Mouse (Mus musculus): Measurements from ENCODE around the gene Kctd3. TPM values are rescaled to one million over a fixed set of nuclear protein-coding genes. Genes with fewer than 3 reads are reported as not detected.
"Not testable (repeated sequence)": the region's sequence is repeated elsewhere in the genome, so short reads cannot be mapped to it uniquely, and the experiment has no call there.

Kctd3 gene
- polyA plus RNA-seq, 1 experiment from 2014 or later: 34.0 TPM

DNA sequence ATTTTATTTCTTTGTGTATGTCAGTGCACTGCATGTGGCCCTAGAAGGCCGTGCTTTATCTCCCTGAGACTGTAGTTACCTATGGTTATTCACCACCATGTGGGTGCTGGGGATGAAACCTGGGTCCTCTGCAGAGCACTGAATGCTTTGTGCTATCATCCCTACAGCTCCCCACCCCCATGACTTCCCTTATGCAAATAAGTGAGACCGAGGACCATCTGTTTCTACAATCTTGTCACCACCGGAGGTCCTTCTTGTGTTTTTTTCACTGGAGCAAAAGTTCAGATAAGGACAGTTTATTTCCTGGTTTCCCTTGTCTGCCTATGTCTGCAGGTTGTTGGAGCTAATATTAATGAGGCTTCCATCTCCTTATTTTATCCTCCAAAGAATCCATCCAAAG is 39.2 kb upstream of the Kctd3 start:
- 80% methylated on average over 3 of the region's 3 CpGs for WGBS
- ATAC-seq (no peak), DNase-seq (ENCODE audit: low spot score) (no peak)
- Histone ChIP-seq H3K9me3 (replicated peaks; ENCODE audit: control insufficient read depth, low read length) (no peaks in the 10 kb centered on the region), H3K36me3 (ENCODE audit: control insufficient read depth, insufficient read depth, low read length) (no peaks in the 10 kb centered on the region), H3K4me2 (ENCODE audit: low read length) (no peak overlapping the region), H3K9ac (ENCODE audit: low read length) (no peak overlapping the region), H3K4me3 (ENCODE audit: low read depth, low read length) (no peak overlapping the region), H3K27ac (ENCODE audit: low read depth, low read length) (no peak overlapping the region), H3K4me1 (ENCODE audit: control insufficient read depth, insufficient read depth, low read length) (no peaks in the 10 kb centered on the region), H3K27me3 (replicated peaks; ENCODE audit: control insufficient read depth, insufficient read depth, low read length) (no peaks in the 10 kb centered on the region)

DNA sequence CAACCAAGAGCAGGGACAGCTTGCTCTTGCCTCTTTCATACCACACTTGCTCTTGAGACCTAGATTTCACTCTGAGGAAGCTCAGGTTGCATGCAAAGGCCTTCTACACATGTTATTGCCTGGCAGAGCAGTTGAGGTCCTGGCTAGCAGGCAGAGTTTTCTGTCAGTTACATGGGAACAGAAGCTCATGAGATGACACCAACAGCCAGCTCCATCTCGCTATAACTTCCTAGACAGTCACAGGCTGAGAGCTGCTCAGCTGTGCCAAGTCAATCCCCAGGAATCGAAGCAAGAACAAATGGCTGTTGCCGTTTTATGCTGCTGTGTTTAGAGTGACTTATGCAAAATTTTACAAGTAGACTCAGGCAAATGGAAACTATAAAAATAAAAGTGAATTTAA is 38.7 kb upstream of the Kctd3 start:
- DNase-seq (ENCODE audit: low spot score) (no peak), ATAC-seq (no peak)
- H3K4me1 ChIP-seq (ENCODE audit: control insufficient read depth, insufficient read depth, low read length): no peaks in the 10 kb centered on the region
- H3K36me3 ChIP-seq (ENCODE audit: control insufficient read depth, insufficient read depth, low read length): no peaks in the 10 kb centered on the region
- H3K9ac ChIP-seq (ENCODE audit: low read length): no peak overlapping the region
- H3K27me3 ChIP-seq (replicated peaks; ENCODE audit: control insufficient read depth, insufficient read depth, low read length): no peaks in the 10 kb centered on the region
- no peak overlapping the region for H3K4me2 ChIP-seq (ENCODE audit: low read length)
- no peaks in the 10 kb centered on the region for H3K9me3 ChIP-seq (replicated peaks; ENCODE audit: control insufficient read depth, low read length)
- H3K4me3 ChIP-seq (ENCODE audit: low read depth, low read length): no peak overlapping the region
- H3K27ac ChIP-seq (ENCODE audit: low read depth, low read length): no peak overlapping the region
- WGBS: 83% methylated on average over 3 of the region's 3 CpGs

DNA sequence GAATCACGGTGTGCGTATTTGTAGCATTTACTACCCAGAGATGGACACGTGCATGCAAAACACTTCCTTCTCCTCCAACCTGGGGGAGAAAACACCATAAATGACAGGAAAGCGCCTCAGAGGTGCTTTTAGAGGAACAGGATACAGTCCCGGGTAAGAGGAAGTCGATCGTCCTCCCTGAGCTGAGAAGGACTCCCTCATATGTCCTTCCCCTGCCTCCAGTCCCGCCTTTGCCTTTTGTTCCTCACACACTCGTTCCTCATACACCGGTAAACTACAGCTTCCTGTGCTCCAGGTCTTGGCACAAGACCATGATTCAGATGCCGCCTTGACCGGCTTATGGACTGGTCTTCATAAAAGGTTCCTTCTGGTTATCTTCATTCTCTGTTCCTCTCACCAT is 33.6 kb upstream of the Kctd3 start:
- Histone ChIP-seq H3K9ac (ENCODE audit: low read length) (no peak overlapping the region), H3K27ac (ENCODE audit: low read depth, low read length) (no peak overlapping the region), H3K36me3 (ENCODE audit: control insufficient read depth, insufficient read depth, low read length) (no peaks in the 10 kb centered on the region), H3K4me1 (ENCODE audit: control insufficient read depth, insufficient read depth, low read length) (no peaks in the 10 kb centered on the region), H3K9me3 (replicated peaks; ENCODE audit: control insufficient read depth, low read length) (no peaks in the 10 kb centered on the region), H3K27me3 (replicated peaks; ENCODE audit: control insufficient read depth, insufficient read depth, low read length) (no peaks in the 10 kb centered on the region), H3K4me2 (ENCODE audit: low read length) (no peak overlapping the region), H3K4me3 (ENCODE audit: low read depth, low read length) (no peak overlapping the region)
- ATAC-seq (no peak), DNase-seq (ENCODE audit: low spot score) (no peak)
- WGBS: 91% methylated on average over 12 of the region's 12 CpGs

DNA sequence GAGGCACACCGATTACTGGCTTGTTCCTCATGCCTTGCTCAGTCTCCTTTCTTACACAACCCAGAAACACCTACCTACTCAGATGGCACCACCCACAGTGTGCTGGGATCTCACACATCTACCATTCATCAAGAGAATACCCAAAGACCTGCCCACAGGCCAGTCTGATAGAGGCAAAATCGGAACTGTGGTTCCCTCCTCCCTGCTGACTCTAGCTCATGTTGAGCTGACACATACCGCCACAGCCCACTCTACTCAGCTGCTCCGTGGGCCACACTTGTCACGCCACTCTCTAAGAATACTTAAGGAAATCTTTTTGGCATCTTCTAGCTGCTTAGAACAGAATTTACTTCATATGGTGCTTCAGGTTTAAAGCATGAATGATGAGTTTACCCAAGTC is 31.7 kb upstream of the Kctd3 start:
- no peaks in the 10 kb centered on the region for H3K36me3 ChIP-seq (ENCODE audit: control insufficient read depth, insufficient read depth, low read length)
- no peak overlapping the region for H3K4me3 ChIP-seq (ENCODE audit: low read depth, low read length)
- no peak overlapping the region for H3K4me2 ChIP-seq (ENCODE audit: low read length)
- no peaks in the 10 kb centered on the region for H3K9me3 ChIP-seq (replicated peaks; ENCODE audit: control insufficient read depth, low read length)
- no peaks in the 10 kb centered on the region for H3K27me3 ChIP-seq (replicated peaks; ENCODE audit: control insufficient read depth, insufficient read depth, low read length)
- DNase-seq (ENCODE audit: low spot score) (no peak), ATAC-seq (no peak)
- H3K9ac ChIP-seq (ENCODE audit: low read length): no peak overlapping the region
- no peak overlapping the region for H3K27ac ChIP-seq (ENCODE audit: low read depth, low read length)
- 93% methylated on average over 5 of the region's 5 CpGs for WGBS
- 0 out of 2 replicates have a peak, but pooled peaks cover 4% of the 10 kb centered on the region for H3K4me1 ChIP-seq (ENCODE audit: control insufficient read depth, insufficient read depth, low read length)

DNA sequence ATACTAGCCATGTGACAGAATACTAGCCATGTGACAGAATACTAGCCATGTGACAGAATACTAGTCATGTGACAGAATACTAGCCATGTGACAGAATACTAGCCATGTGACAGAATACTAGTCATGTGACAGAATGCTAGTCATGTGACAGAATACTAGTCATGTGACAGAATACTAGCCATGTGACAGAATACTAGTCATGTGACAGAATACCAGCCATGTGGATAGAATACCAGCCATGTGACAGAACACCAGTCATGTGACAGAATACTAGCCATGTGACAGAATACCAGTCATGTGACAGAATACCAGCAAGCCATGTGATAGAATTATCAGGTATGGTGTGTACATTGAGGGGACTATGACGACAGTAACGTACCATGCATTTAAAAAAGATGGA is 25.2 kb upstream of the Kctd3 start:
- ATAC-seq; DNase-seq (ENCODE audit: low spot score); H3K4me1 ChIP-seq (ENCODE audit: control insufficient read depth, insufficient read depth, low read length); H3K9ac ChIP-seq (ENCODE audit: low read length); H3K4me2 ChIP-seq (ENCODE audit: low read length); H3K27ac ChIP-seq (ENCODE audit: low read depth, low read length); H3K4me3 ChIP-seq (ENCODE audit: low read depth, low read length); H3K9me3 ChIP-seq (replicated peaks; ENCODE audit: control insufficient read depth, low read length); H3K27me3 ChIP-seq (replicated peaks; ENCODE audit: control insufficient read depth, insufficient read depth, low read length); H3K36me3 ChIP-seq (ENCODE audit: control insufficient read depth, insufficient read depth, low read length): not testable (repeated sequence)
- 88% methylated on average over 2 of the region's 2 CpGs for WGBS

DNA sequence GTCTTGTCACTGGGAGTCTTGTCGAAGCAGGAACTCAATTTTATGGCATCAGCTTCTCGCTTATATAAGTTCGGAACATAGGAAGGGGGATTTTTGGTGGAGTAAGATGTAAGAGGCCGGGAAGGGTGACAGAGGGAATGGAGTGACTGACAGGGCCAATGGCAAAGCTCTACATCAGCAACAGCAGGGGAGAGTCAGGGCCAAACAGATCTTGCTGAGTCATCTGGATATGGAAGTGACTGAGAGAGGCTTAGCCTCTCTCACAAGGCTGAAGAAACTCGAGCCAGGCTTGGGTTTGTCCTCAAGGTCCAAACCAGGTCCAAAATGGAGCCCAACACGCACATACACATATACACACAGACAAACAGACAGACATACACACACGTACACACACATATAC is 23.3 kb upstream of the Kctd3 start:
- H3K36me3 ChIP-seq (ENCODE audit: control insufficient read depth, insufficient read depth, low read length): no peaks in the 10 kb centered on the region
- WGBS: 77% methylated on average over 7 of the region's 7 CpGs
- H3K27me3 ChIP-seq (replicated peaks; ENCODE audit: control insufficient read depth, insufficient read depth, low read length): no peaks in the 10 kb centered on the region

DNA sequence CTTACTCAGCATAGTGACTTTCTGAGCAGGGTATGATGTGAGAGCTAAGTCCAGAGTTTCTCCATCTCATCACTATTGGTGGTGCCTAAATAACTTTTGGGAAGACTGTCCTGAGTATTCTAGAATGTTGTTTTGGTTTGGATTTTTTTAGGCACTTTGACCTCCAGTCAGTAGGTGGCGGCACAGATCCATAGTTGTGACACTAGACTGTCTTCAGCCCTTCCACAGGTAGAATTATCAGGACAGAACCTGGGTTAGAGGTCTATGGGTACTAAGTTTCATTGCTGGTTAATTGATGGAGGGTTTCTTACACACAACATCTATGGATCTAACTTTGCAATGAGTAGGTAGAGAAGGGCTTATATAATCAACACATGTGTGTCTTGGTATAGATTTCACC is 20.6 kb upstream of the Kctd3 start:
- Histone ChIP-seq H3K36me3 (ENCODE audit: control insufficient read depth, insufficient read depth, low read length) (no peaks in the 10 kb centered on the region), H3K9me3 (replicated peaks; ENCODE audit: control insufficient read depth, low read length) (no peaks in the 10 kb centered on the region), H3K9ac (ENCODE audit: low read length) (no peak overlapping the region), H3K4me1 (ENCODE audit: control insufficient read depth, insufficient read depth, low read length) (no peaks in the 10 kb centered on the region), H3K27ac (ENCODE audit: low read depth, low read length) (no peak overlapping the region), H3K4me2 (ENCODE audit: low read length) (no peak overlapping the region), H3K27me3 (replicated peaks; ENCODE audit: control insufficient read depth, insufficient read depth, low read length) (no peaks in the 10 kb centered on the region), H3K4me3 (ENCODE audit: low read depth, low read length) (no peak overlapping the region)
- WGBS: 76% methylated on average over 1 of the region's 1 CpGs
- DNase-seq (ENCODE audit: low spot score) (peak; percentile 39), ATAC-seq (no peak)

More for the DNA sequence above, 23.3 kb upstream of the Kctd3 start:
- Histone ChIP-seq H3K4me3 (ENCODE audit: low read depth, low read length) (no peak overlapping the region), H3K9ac (ENCODE audit: low read length) (no peak overlapping the region), H3K4me2 (ENCODE audit: low read length) (no peak overlapping the region), H3K27ac (ENCODE audit: low read depth, low read length) (no peak overlapping the region), H3K4me1 (ENCODE audit: control insufficient read depth, insufficient read depth, low read length) (0 out of 2 replicates have a peak, but pooled peaks cover 4% of the 10 kb centered on the region), H3K9me3 (replicated peaks; ENCODE audit: control insufficient read depth, low read length) (no peaks in the 10 kb centered on the region)
- no peak for DNase-seq (ENCODE audit: low spot score)
- no peak for ATAC-seq

DNA sequence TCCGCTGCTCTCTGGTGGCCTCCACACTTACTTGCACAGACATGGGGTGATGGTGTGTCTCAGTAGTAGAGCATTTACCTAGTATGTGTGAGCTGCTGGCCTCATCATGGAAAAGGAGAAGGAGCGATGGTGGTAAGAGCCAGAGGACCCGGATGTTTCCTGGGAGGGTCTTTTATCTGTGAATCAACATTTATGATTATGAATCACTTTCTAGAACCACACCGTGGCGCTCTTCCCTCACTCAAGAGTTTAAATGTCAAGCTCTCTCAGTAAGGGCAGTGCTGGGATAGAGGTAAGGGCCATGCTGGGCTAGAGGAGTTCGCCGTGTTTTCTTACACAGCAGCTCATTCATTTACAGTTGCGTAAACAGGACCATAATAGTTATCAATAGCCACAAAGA is 19.2 kb upstream of the Kctd3 start:
- DNase-seq (ENCODE audit: low spot score): peak; percentile 70
- H3K4me3 ChIP-seq (ENCODE audit: low read depth, low read length): no peak overlapping the region
- no peak for ATAC-seq

DNA sequence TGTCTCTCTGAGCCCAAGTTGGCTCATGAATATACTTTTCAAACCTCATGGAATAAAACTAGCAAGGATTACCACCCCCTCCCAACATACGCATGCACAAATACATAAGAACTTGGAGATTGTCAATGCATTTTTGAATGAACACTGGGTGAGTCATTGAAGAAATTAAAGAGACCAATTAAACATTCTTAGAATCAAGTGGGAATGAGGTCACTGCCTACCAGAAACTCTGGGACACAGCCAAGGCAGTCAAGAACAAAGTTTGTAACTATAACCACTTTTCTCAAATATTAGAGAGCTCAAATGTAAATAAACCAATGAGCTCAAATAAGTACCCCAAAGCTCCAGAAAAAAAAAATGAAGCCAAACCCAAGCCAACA is 16.1 kb upstream of the Kctd3 start:
- Histone ChIP-seq H3K4me3 (ENCODE audit: low read depth, low read length) (no peak overlapping the region), H3K4me2 (ENCODE audit: low read length) (no peak overlapping the region), H3K27ac (ENCODE audit: low read depth, low read length) (no peak overlapping the region), H3K9me3 (replicated peaks; ENCODE audit: control insufficient read depth, low read length) (no peaks in the 10 kb centered on the region), H3K4me1 (ENCODE audit: control insufficient read depth, insufficient read depth, low read length) (no peaks in the 10 kb centered on the region), H3K27me3 (replicated peaks; ENCODE audit: control insufficient read depth, insufficient read depth, low read length) (no peaks in the 10 kb centered on the region), H3K9ac (ENCODE audit: low read length) (no peak overlapping the region), H3K36me3 (ENCODE audit: control insufficient read depth, insufficient read depth, low read length) (no peaks in the 10 kb centered on the region)
- ATAC-seq (0 out of 2 replicates have a peak, but pooled peaks have one; percentile 26), DNase-seq (ENCODE audit: low spot score) (peak; percentile 53)
- WGBS: 40% methylated on average over 1 of the region's 1 CpGs

More for the DNA sequence above, 19.2 kb upstream of the Kctd3 start:
- WGBS: 69% methylated on average over 8 of the region's 8 CpGs
- no peak overlapping the region for H3K9ac ChIP-seq (ENCODE audit: low read length)
- no peaks in the 10 kb centered on the region for H3K4me1 ChIP-seq (ENCODE audit: control insufficient read depth, insufficient read depth, low read length)
- H3K36me3 ChIP-seq (ENCODE audit: control insufficient read depth, insufficient read depth, low read length): no peaks in the 10 kb centered on the region
- no peaks in the 10 kb centered on the region for H3K27me3 ChIP-seq (replicated peaks; ENCODE audit: control insufficient read depth, insufficient read depth, low read length)
- no peak overlapping the region for H3K4me2 ChIP-seq (ENCODE audit: low read length)
- no peaks in the 10 kb centered on the region for H3K9me3 ChIP-seq (replicated peaks; ENCODE audit: control insufficient read depth, low read length)
- no peak overlapping the region for H3K27ac ChIP-seq (ENCODE audit: low read depth, low read length)

All from forebrain, embryonic 14.5 days (tissue).